In the genomic region with DNA sequence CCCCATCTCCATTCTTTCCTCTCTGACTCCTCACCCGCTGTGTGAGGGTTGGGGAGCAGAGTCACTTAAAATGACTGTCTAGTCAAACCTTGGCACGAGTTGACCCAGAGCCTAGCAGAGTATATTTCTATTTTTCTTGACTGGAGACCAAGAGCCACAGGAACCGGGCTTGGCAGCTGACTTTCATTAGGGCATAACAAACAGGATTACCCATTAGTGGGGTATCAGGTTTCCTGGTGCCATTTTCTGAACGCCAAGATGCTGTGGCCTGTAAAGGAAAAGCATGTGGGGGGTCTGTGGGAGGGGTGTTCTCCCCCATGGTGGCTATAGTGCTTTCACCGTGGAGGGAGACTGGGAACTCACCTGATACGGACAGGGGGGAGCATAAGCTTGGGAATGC, we compare ENCODE assay signal across 14 mouse cellular contexts. TPM values are rescaled to one million over a fixed set of nuclear protein-coding genes. Genes with fewer than 3 reads are reported as not detected.
A peak's percentile ranks its signal among the peaks of the same experiment; 100 is the strongest.
DNase-seq lines count a peak whose midpoint lies in the region; ATAC-seq and TF ChIP-seq lines count a peak whose summit lies in the region.
"Had no signal": no experiment of that assay in that cellular context is flagged by ENCODE, and none has a peak within 500 bp of the region (broad histone marks: within the 10 kb centered on the region; RNA-seq: fewer than 3 reads in every experiment).

No protein-coding gene starts in this region.

- ATAC-seq in hindbrain, embryonic 16.5 days, result 0 out of 2 replicates have a peak, but pooled peaks have one; percentile 43
- no peak for ATAC-seq in hindbrain, embryonic 13.5 days (ENCODE audit: low FRiP score)
- ATAC-seq in liver, embryonic 12.5 days, result no peak
- ATAC-seq: activated CD4-positive, CD25-positive, alpha-beta regulatory T cell, adult 4 months had no signal

- no peak overlapping the region for H3K9ac ChIP-seq in hindbrain, embryonic 16.5 days (ENCODE audit: low read depth, low read length)
- no peak overlapping the region for H3K9ac ChIP-seq in hindbrain, embryonic 13.5 days
- H3K9ac ChIP-seq in liver, embryonic 12.5 days, result no peak overlapping the region
- H3K9ac ChIP-seq: limb, embryonic 15.5 days; midbrain, embryonic 12.5 days had no signal

- no peak for TF ChIP-seq POLR2A in lung, adult 2 months (IDR thresholded peaks at IDR 0.05; ENCODE audit: borderline replicate concordance, extremely low read depth, low read depth, low read length)

- H3K9me3 ChIP-seq in hindbrain, embryonic 16.5 days (ENCODE audit: control insufficient read depth, low read length), result no peaks in the 10 kb centered on the region
- H3K9me3 ChIP-seq in hindbrain, embryonic 13.5 days, result no peaks in the 10 kb centered on the region
- no peaks in the 10 kb centered on the region for H3K9me3 ChIP-seq in liver, embryonic 12.5 days (replicated peaks)
- H3K9me3 ChIP-seq: limb, embryonic 15.5 days; midbrain, embryonic 12.5 days had no signal

- no peak overlapping the region for H3K27ac ChIP-seq in hindbrain, embryonic 16.5 days (ENCODE audit: low read depth, low read length)
- no peak overlapping the region for H3K27ac ChIP-seq in hindbrain, embryonic 13.5 days
- H3K27ac ChIP-seq in liver, embryonic 12.5 days, result peak overlapping the region; percentile 65; the same call in 1 of the 2 replicates
- H3K27ac ChIP-seq: limb, embryonic 15.5 days; midbrain, embryonic 12.5 days had no signal

- H3K4me1 ChIP-seq in hindbrain, embryonic 16.5 days (ENCODE audit: control insufficient read depth, insufficient read depth, low read depth, low read length), result no peaks in the 10 kb centered on the region
- no peaks in the 10 kb centered on the region for H3K4me1 ChIP-seq in hindbrain, embryonic 13.5 days (replicated peaks)
- peaks cover 27% of the 10 kb centered on the region for H3K4me1 ChIP-seq in liver, embryonic 12.5 days
- H3K4me1 ChIP-seq in lung, adult 2 months (ENCODE audit: control insufficient read depth, insufficient read depth, low read length), result no peaks in the 10 kb centered on the region

- H3K4me3 ChIP-seq in hindbrain, embryonic 16.5 days (ENCODE audit: low read length), result no peak overlapping the region
- H3K4me3 ChIP-seq in hindbrain, embryonic 13.5 days, result no peak overlapping the region
- no peak overlapping the region for H3K4me3 ChIP-seq in liver, embryonic 12.5 days
- H3K4me3 ChIP-seq in lung, adult 2 months (replicated peaks; ENCODE audit: extremely low read depth, low read depth, low read length), result no peak overlapping the region
- H3K4me3 ChIP-seq: limb, embryonic 15.5 days; midbrain, embryonic 12.5 days had no signal

- DNase-seq in Muller cell, postnatal 12 days (ENCODE audit: inconsistent ontology term), result peak; percentile 69
- DNase-seq in embryo, embryonic 9.5 days (ENCODE audit: extremely low spot score), result peak; percentile 41
- no peak for DNase-seq in lung, adult 2 months
- DNase-seq in gastrocnemius, postnatal 14 days, result no peak
- no peak for DNase-seq in kidney, adult 11 months
- DNase-seq: heart, postnatal 10 days; kidney, postnatal 25 days had no signal

- no peak for TF ChIP-seq CTCF in lung, adult 2 months (IDR thresholded peaks at IDR 0.05; ENCODE audit: insufficient read depth, low read length)

- 21% methylated on average over 6 of the region's 6 CpGs for WGBS in hindbrain, embryonic 16.5 days
- 22% methylated on average over 6 of the region's 6 CpGs for WGBS in hindbrain, embryonic 13.5 days
- 36% methylated on average over 6 of the region's 6 CpGs for WGBS in liver, embryonic 12.5 days (ENCODE audit: insufficient replicate concordance)
- WGBS in lung, adult 2 months, result 27% methylated on average over 6 of the region's 6 CpGs

- no peaks in the 10 kb centered on the region for H3K27me3 ChIP-seq in hindbrain, embryonic 16.5 days (replicated peaks; ENCODE audit: control insufficient read depth, insufficient read depth, low read length)
- H3K27me3 ChIP-seq in hindbrain, embryonic 13.5 days, result no peaks in the 10 kb centered on the region
- H3K27me3 ChIP-seq in liver, embryonic 12.5 days (replicated peaks), result 0 out of 2 replicates have a peak, but pooled peaks cover 3% of the 10 kb centered on the region
- H3K27me3 ChIP-seq: midbrain, embryonic 12.5 days had no signal

- H3K4me2 ChIP-seq in hindbrain, embryonic 16.5 days (ENCODE audit: low read length), result no peak overlapping the region
- H3K4me2 ChIP-seq in hindbrain, embryonic 13.5 days, result no peak overlapping the region
- H3K4me2 ChIP-seq in liver, embryonic 12.5 days, result 0 out of 2 replicates have a peak overlapping the region, but pooled peaks have one; percentile 1
- H3K4me2 ChIP-seq: limb, embryonic 15.5 days; midbrain, embryonic 12.5 days had no signal

- intact Hi-C loops in gastrocnemius, postnatal 14 days (cut with DNase I; ENCODE audit: low total_unique reads), result no loop called here

- no peaks in the 10 kb centered on the region for H3K36me3 ChIP-seq in hindbrain, embryonic 16.5 days (ENCODE audit: control insufficient read depth, insufficient read depth, low read length)
- H3K36me3 ChIP-seq in hindbrain, embryonic 13.5 days, result no peaks in the 10 kb centered on the region
- no peaks in the 10 kb centered on the region for H3K36me3 ChIP-seq in liver, embryonic 12.5 days
- H3K36me3 ChIP-seq: limb, embryonic 15.5 days; midbrain, embryonic 12.5 days had no signal

RNA-seq across cellular contexts. Expression of gene Ahsg, which starts 10.2 kb away (rescaled TPM):
- not detected in 2 replicates for polyA plus RNA-seq in hindbrain, embryonic 16.5 days (2015; fragmentation: Nextera tagmentation; extraction: Ambion mirVana)
- polyA plus RNA-seq in hindbrain, embryonic 13.5 days (2015; fragmentation: Nextera tagmentation; extraction: Ambion mirVana), result 0.23 TPM in 1 of 2 replicates, not detected in the other
- 184 and 190 TPM in 2 replicates for polyA plus RNA-seq in liver, embryonic 12.5 days (2016; fragmentation: Nextera tagmentation; extraction: Ambion mirVana)
- polyA plus RNA-seq in lung, adult 2 months (2012; rRNA removed), result 4.1 and 5.8 TPM in 2 replicates
- total RNA-seq in gastrocnemius, postnatal 14 days (2021), result under 1 TPM; 0.23 to 0.58 TPM
- polyA plus RNA-seq: activated CD4-positive, CD25-positive, alpha-beta regulatory T cell, adult 4 months; midbrain, embryonic 12.5 days; small intestine, adult 2 months had no signal

RNA-seq across cellular contexts. Expression of gene Dnajb11, which starts 23.3 kb away (rescaled TPM):
- polyA plus RNA-seq in hindbrain, embryonic 16.5 days (2015; fragmentation: Nextera tagmentation; extraction: Ambion mirVana), result 96.8 and 104 TPM in 2 replicates
- 98.9 and 101 TPM in 2 replicates for polyA plus RNA-seq in hindbrain, embryonic 13.5 days (2015; fragmentation: Nextera tagmentation; extraction: Ambion mirVana)
- 95.2 and 97.9 TPM in 2 replicates for polyA plus RNA-seq in liver, embryonic 12.5 days (2016; fragmentation: Nextera tagmentation; extraction: Ambion mirVana)
- polyA plus RNA-seq in lung, adult 2 months (2012; rRNA removed), result 18.1 and 18.6 TPM in 2 replicates
- total RNA-seq in gastrocnemius, postnatal 14 days (2021), result 10 to 100 TPM; 36.0 to 41.9 TPM

RNA-seq across cellular contexts. Expression of gene Tbccd1, which starts 23.4 kb away (rescaled TPM):
- 20.1 and 23.5 TPM in 2 replicates for polyA plus RNA-seq in hindbrain, embryonic 16.5 days (2015; fragmentation: Nextera tagmentation; extraction: Ambion mirVana)
- 23.5 and 24.0 TPM in 2 replicates for polyA plus RNA-seq in hindbrain, embryonic 13.5 days (2015; fragmentation: Nextera tagmentation; extraction: Ambion mirVana)
- polyA plus RNA-seq in liver, embryonic 12.5 days (2016; fragmentation: Nextera tagmentation; extraction: Ambion mirVana), result 31.1 and 33.3 TPM in 2 replicates
- polyA plus RNA-seq in lung, adult 2 months (2012; rRNA removed), result 8.3 and 12.5 TPM in 2 replicates
- total RNA-seq in gastrocnemius, postnatal 14 days (2021), result 1 to 10 TPM; 5.0 to 6.2 TPM

RNA-seq across cellular contexts. Expression of gene Fetub, which starts 37.2 kb away (rescaled TPM):
- not detected in 2 replicates for polyA plus RNA-seq in hindbrain, embryonic 16.5 days (2015; fragmentation: Nextera tagmentation; extraction: Ambion mirVana)
- polyA plus RNA-seq in hindbrain, embryonic 13.5 days (2015; fragmentation: Nextera tagmentation; extraction: Ambion mirVana), result not detected in 2 replicates
- polyA plus RNA-seq in liver, embryonic 12.5 days (2016; fragmentation: Nextera tagmentation; extraction: Ambion mirVana), result 0.35 and 0.69 TPM in 2 replicates
- 4.1 and 20.9 TPM in 2 replicates for polyA plus RNA-seq in lung, adult 2 months (2012; rRNA removed)
- not detected for total RNA-seq in gastrocnemius, postnatal 14 days (2021)
- total RNA-seq: heart, postnatal 10 days had no signal
- polyA plus RNA-seq: activated CD4-positive, CD25-positive, alpha-beta regulatory T cell, adult 4 months; midbrain, embryonic 12.5 days; small intestine, adult 2 months had no signal

Comparison
In these comparisons a context has a peak if more than half of its experiments do, and no peak if none do; other contexts are left out.
1. DNase-seq: peak in Muller cell, postnatal 12 days (single experiment) and embryo, embryonic 9.5 days (single experiment); none in lung, adult 2 months (single experiment), gastrocnemius, postnatal 14 days (single experiment) and kidney, adult 11 months (single experiment).
2. RNA of gene Ahsg, which starts 10.2 kb away (polyA plus RNA-seq): 184 to 190 TPM in liver, embryonic 12.5 days; 4.1 to 5.8 TPM in lung, adult 2 months, 0.23 TPM in hindbrain, embryonic 13.5 days and not detected in hindbrain, embryonic 16.5 days; every median in the first group is over 10 times any median in the second.